Mouse (Mus musculus) thymus, adult 2 months (tissue): Measurements from ENCODE around the gene Trim10.

Experiments
- CTCF ChIP-seq: fragments of 200-500 bp; IDR thresholded peaks from 2 replicates; pipeline ENCODE4 v1.5.1; 2012; ENCODE audit warnings: mild to moderate bottlenecking, control low read depth, low read length, moderate library complexity, borderline replicate concordance; ENCODE audit not compliant: control insufficient read depth, poor library complexity, insufficient read depth; ENCODE audit errors: extremely low read depth
- POLR2A ChIP-seq: fragments of 200-500 bp; IDR thresholded peaks from 2 replicates; pipeline ENCODE4 v1.6.1; 2012; ENCODE audit warnings: mild to moderate bottlenecking, low read length, control low read depth, moderate library complexity; ENCODE audit not compliant: control insufficient read depth, poor library complexity, insufficient read depth; ENCODE audit errors: extremely low read depth

- no peak for TF ChIP-seq POLR2A
- no peak for TF ChIP-seq CTCF
These were observed 23.0 kb downstream of the Trim10 start for GRCm38 (mm10) chr17:36892362-36892761.
